In genomic region chr10:22675848-22676630, GRCm38 (mm10) we compare ENCODE assay signal across 9 mouse cellular contexts. TPM values are rescaled to one million over a fixed set of nuclear protein-coding genes. Genes with fewer than 3 reads are reported as not detected.
DNase-seq lines count a peak whose midpoint lies in the region.
"Had no signal": no experiment of that assay in that cellular context is flagged by ENCODE, and none has a peak within 500 bp of the region (broad histone marks: within the 10 kb centered on the region; RNA-seq: fewer than 3 reads in every experiment).

No protein-coding gene starts in this region.

- peak; percentile 25 to 51 for DNase-seq in heart, adult 18-20 months
- DNase-seq in heart, postnatal 4 days: no peak
- peak; percentile 62 for DNase-seq in R1 (ENCODE audit: low read depth, low spot score)
- peak; percentile 29 to 33 for DNase-seq in cerebellum, postnatal 10 days
- DNase-seq in forelimb bud, embryonic 11.5 days (ENCODE audit: low read depth, low spot score): peak; percentile 46
- no peak for DNase-seq in neural tube, embryonic 10.5 days (ENCODE audit: extremely low spot score, low spot score)
- no peak for DNase-seq in adrenal gland, adult (ENCODE audit: inconsistent age in 2 of 2, low spot score in 1 of 2)
- DNase-seq: lung, postnatal 36 days had no signal

RNA-seq across cellular contexts. Expression of gene Slc2a12, which starts 31.2 kb away (rescaled TPM):
- 10 to 100 TPM; 15.0 to 22.8 TPM for total RNA-seq in heart, adult 18-20 months (2021)
- 10 to 100 TPM in 1 of 2 experiments, 1 to 10 TPM in 1; 5.9 to 10.9 TPM for total RNA-seq in heart, postnatal 4 days (2021)
- total RNA-seq: neutrophil, adult 5-6 weeks had no signal

RNA-seq across cellular contexts. Expression of gene Tbpl1, which starts 55.7 kb away (rescaled TPM):
- 10 to 100 TPM; 20.1 to 20.4 TPM for total RNA-seq in heart, adult 18-20 months (2021)
- total RNA-seq in heart, postnatal 4 days (2021): 10 to 100 TPM; 28.8 to 31.7 TPM

Comparison
In these comparisons a context has a peak if more than half of its experiments do, and no peak if none do; other contexts are left out.
1. DNase-seq: peak in heart, adult 18-20 months (2 of 2), R1 (single experiment), cerebellum, postnatal 10 days (2 of 2) and forelimb bud, embryonic 11.5 days (single experiment); none in heart, postnatal 4 days (single experiment), neural tube, embryonic 10.5 days (single experiment) and adrenal gland, adult (0 of 2).